Mouse (Mus musculus) lung, postnatal 0 days (tissue): ENCODE results near the gene Aox3.

Experiments
- CTCF ChIP-seq: IDR thresholded peaks from 2 replicates; pipeline ENCODE4 v1.5.1; 2016; ENCODE audit warnings: antibody characterized with exemption, mild to moderate bottlenecking
- EP300 ChIP-seq: IDR thresholded peaks from 2 replicates; pipeline ENCODE4 v1.6.1; 2016; ENCODE audit warnings: antibody characterized with exemption, mild to moderate bottlenecking, control low read depth

GRCm38 (mm10) chr1:58118231-58118630, 5.3 kb downstream of the Aox3 start:
- TF ChIP-seq CTCF, result no peak
- no peak for TF ChIP-seq EP300
